Mouse (Mus musculus) testis, adult 2 months (tissue): ENCODE measurements around the gene Fam107b. TPM values are rescaled to one million over a fixed set of nuclear protein-coding genes. Genes with fewer than 3 reads are reported as not detected.

Experiments
- H3K27ac ChIP-seq: fragments of 200-500 bp; 2 replicates; pipeline ENCODE4 v1.5.1; 2012; ENCODE audit warnings: low read depth, low read length; ENCODE audit not compliant: control insufficient read depth, insufficient read depth
- H3K27me3 ChIP-seq: fragments of 200-500 bp; 2 replicates; pipeline ENCODE4 v1.6.1; 2012; ENCODE audit warnings: mild to moderate bottlenecking, low read length, moderate library complexity; ENCODE audit not compliant: control insufficient read depth, insufficient read depth
- H3K36me3 ChIP-seq: fragments of 200-500 bp; 2 replicates; pipeline ENCODE4 v1.6.1; 2012; ENCODE audit warnings: mild to moderate bottlenecking, low read length; ENCODE audit not compliant: control insufficient read depth, insufficient read depth
- H3K4me1 ChIP-seq: fragments of 200-500 bp; 2 replicates; pipeline ENCODE4 v1.6.1; 2012; ENCODE audit warnings: low read length; ENCODE audit not compliant: control insufficient read depth, insufficient read depth
- H3K4me3 ChIP-seq: fragments of 200-500 bp; 2 replicates; pipeline ENCODE4 v1.5.1; 2012; ENCODE audit warnings: low read depth, mild to moderate bottlenecking, low read length, moderate library complexity, mixed read lengths; ENCODE audit not compliant: control insufficient read depth
- CTCF ChIP-seq: fragments of 200-500 bp; IDR thresholded peaks from 2 replicates; pipeline ENCODE4 v1.5.1; 2012; ENCODE audit warnings: low read depth, mild to moderate bottlenecking, inconsistent platforms, low read length, moderate library complexity; ENCODE audit not compliant: control insufficient read depth, insufficient read depth, insufficient replicate concordance
- POLR2A ChIP-seq: fragments of 200-500 bp; IDR thresholded peaks from 2 replicates; pipeline ENCODE4 v1.6.1; 2012; ENCODE audit warnings: low read depth, mild to moderate bottlenecking, inconsistent platforms, low read length, moderate library complexity; ENCODE audit not compliant: control insufficient read depth
- polyA plus RNA-seq: library from polyadenylated mRNA; depleted of rRNA; stranded (reverse); fragments of >200 nt; gene quantifications from 2 replicates; pipeline ENCODE4 v1.2.3, GENCODE M21; 2012

Fam107b gene
- polyA plus RNA-seq, 1 experiment, result 75.0 TPM

DNA sequence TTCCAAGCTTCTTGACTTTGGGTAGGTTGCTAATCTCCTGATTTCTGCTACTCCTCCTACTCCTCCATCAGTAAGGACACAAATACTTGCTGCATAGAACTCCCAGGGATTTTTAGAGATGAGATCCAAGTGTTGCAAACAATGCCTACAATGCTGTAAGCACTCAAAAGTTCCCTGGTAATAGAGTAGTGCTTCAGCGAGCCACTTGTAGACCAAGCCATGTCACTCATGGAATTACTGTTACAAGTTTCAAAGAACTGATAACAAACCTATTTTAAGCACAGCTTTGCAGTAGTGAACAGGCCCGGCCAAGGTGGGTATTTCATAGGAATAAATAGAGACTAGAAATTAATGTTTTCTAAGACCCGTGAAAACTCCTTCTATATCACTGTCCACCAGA lies 174.8 kb downstream of the Fam107b start:
- Histone ChIP-seq H3K27me3 (no peaks in the 10 kb centered on the region), H3K4me3 (no peak overlapping the region), H3K36me3 (no peaks in the 10 kb centered on the region), H3K4me1 (peaks cover 3% of the 10 kb centered on the region; the same call in 1 of the 2 replicates), H3K27ac (no peak overlapping the region)
- no peak for TF ChIP-seq POLR2A
- no peak for TF ChIP-seq CTCF

DNA sequence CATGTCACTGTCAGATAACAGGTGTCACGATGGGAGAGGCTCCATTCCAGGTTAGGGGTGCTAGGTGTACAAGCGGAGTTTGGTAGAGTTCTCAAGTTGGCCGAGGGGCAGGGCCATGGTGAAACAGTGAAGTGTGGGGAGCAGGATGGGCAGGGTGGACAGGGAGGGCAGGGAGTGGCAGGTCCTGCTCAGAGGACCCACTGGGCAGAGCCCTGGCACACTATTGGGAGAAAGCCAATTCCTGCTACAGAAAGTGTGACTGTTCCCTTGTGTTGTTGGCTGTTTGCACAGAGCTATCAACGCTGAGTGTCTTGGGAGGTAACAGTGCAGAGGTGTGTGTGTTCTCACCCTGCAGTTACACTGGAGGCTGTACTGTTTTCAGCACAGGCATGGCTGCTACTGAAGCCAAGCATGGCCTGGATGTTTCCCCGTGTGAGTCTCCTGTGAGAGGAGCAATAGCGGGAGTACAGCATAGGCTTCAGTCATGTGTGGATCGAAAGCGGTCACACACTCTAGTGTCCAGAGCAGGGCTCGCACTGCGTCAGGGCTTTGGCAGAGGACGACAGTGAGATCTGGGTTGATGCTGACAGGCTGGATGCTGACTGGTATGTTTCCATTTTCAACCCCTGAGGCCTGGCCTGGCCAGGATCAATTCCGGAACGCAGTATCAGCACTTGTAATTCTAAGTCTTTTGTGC lies 175.8 kb downstream of the Fam107b start:
- Histone ChIP-seq H3K4me1 (peaks cover 3% of the 10 kb centered on the region; the same call in 1 of the 2 replicates), H3K27ac (no peak overlapping the region), H3K4me3 (no peak overlapping the region), H3K36me3 (no peaks in the 10 kb centered on the region), H3K27me3 (no peaks in the 10 kb centered on the region)
- TF ChIP-seq CTCF (no peak), POLR2A (no peak)

DNA sequence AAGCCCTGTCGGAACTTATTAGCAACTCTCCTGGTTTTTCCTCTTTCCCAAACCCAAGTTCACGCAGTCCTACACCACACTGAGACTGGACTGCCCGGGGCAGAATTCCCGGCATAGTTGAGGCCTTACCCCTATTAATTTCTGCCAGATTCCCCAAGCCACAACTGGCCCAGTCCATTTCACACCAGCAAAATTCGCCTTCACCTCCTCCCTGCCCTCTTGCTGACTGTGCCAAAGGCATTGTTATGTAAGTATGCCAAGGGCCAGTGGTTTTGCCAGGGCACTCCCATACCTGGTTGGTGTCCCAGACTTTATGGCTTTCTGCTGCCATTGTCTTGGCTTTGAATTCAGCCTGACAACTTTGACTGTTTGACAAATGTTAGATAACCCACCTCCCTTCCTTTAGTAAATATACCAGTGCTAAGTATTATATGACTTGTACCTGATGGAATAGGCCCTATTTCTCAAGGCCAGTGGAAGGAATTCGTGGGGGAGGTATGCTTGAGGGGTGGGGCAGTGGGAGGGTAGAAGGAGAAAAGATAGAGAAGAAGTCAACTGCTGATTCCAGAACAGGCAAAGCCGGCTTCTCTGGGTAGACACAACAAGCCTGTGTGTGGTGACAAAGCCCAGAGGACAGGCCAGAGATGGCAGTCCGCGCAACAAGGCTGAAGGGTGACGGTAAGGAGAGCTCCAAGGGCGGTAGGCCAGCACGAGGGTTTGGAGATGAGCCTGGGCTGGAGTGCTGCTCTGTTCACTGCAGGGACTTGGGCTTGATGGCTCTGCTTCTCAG lies 178.6 kb downstream of the Fam107b start:
- Histone ChIP-seq H3K4me1 (peaks cover 3% of the 10 kb centered on the region; the same call in 1 of the 2 replicates), H3K4me3 (no peak overlapping the region), H3K27me3 (no peaks in the 10 kb centered on the region), H3K36me3 (no peaks in the 10 kb centered on the region), H3K27ac (no peak overlapping the region)
- TF ChIP-seq POLR2A (no peak), CTCF (no peak)

DNA sequence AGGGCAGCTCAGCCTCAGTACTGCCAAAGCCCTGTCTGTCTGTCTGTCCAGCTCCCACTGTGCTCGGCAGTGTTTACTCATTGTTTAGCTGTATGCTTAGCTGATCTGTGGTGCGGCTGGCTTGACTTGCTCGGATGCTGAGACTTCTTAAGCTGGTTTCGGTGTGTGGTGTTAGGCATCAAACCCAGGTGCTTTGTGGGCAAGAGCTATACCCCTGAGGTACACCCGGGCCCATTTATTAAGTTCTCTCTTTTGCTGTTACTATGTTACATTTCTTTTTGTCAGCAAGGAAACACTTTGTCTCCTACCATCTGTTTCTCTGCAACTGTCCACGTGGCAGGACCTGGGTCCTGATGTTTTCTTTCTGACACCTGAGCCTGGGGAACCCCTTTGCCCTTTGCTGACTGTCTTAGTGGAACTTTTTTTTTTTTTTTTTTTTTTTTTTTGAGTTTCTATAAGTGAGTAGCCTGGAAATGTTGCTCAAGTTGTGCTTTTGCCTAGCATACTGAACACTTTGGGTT lies 179.3 kb downstream of the Fam107b start:
- Histone ChIP-seq H3K27me3 (no peaks in the 10 kb centered on the region), H3K4me1 (peaks cover 3% of the 10 kb centered on the region; the same call in 1 of the 2 replicates), H3K4me3 (no peak overlapping the region), H3K36me3 (no peaks in the 10 kb centered on the region), H3K27ac (no peak overlapping the region)
- TF ChIP-seq POLR2A (no peak), CTCF (no peak)

DNA sequence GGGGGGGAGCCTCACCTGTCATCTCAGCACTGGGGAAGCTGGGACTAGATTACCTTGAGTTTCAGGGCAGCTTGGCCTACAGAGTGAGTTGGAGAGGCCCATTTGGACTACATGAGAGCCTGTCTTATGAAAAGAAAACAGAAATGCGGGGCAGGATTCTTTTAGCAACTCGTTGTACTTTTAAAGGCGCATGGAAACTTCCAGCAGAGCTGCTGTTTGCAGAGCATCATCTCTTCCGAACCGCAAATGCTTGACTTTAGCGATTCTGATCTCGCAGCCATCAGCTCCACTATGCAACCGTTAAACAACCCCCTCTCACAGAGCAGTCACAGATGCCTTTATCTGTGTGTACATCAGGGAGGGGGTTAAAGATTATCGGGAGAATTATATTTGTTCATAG lies 179.8 kb downstream of the Fam107b start:
- Histone ChIP-seq H3K27ac (no peak overlapping the region), H3K27me3 (no peaks in the 10 kb centered on the region), H3K36me3 (no peaks in the 10 kb centered on the region), H3K4me1 (peaks cover 3% of the 10 kb centered on the region; the same call in 1 of the 2 replicates), H3K4me3 (no peak overlapping the region)
- TF ChIP-seq POLR2A (no peak), CTCF (no peak)

DNA sequence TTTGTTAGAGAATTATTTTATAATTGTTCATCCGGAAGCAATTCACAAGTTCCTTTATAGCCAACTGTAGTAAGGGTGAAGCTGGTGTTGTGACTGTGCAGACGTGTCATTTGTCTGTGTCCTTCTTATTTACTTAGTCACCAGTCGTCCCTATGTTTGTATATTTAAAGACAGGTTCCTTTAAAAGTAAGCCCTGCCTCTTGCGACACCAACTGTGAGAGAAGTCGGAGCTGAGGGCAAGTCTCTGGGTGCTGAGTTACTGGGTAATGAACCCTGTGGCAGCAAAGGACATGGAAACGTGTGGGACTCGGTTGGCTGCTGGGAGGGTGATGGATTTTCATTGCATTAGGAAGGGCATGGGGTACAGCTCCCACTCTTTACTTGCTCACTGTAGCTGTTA lies 182.1 kb downstream of the Fam107b start:
- no peaks in the 10 kb centered on the region for H3K27me3 ChIP-seq
- H3K27ac ChIP-seq, result no peak overlapping the region
- H3K4me1 ChIP-seq, result peaks cover 3% of the 10 kb centered on the region; the same call in 1 of the 2 replicates
- TF ChIP-seq CTCF, result no peak
- TF ChIP-seq POLR2A, result no peak
- H3K4me3 ChIP-seq, result no peak overlapping the region
- H3K36me3 ChIP-seq, result no peaks in the 10 kb centered on the region

DNA sequence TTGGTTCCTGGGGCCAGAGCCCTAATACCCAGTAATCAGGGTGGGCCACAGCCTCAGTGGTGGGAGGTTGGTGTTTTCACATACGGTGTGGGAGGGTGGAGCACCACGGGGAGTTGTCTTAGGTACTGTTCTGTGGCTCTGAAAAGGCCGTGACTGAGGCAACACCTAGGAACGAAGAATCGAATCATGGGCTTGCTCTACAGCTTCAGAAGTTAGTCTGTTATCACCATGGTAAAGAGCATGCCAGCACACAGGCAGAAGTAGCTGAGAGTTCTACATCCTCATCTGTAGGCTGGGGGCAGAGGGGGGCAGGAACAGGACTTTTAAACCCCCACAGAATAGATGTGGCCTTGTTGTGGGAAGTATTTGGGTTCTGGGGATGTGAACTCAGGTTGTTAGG lies 182.6 kb downstream of the Fam107b start:
- TF ChIP-seq CTCF (no peak), POLR2A (no peak)
- Histone ChIP-seq H3K27ac (no peak overlapping the region), H3K4me3 (no peak overlapping the region), H3K4me1 (peaks cover 3% of the 10 kb centered on the region; the same call in 1 of the 2 replicates), H3K27me3 (no peaks in the 10 kb centered on the region), H3K36me3 (no peaks in the 10 kb centered on the region)
